Mouse (Mus musculus) MEL (cell line): ENCODE results near the gene Card9. TPM values are rescaled to one million over a fixed set of nuclear protein-coding genes. Genes with fewer than 3 reads are reported as not detected.

Source experiments
- DNase-seq: peaks from one replicate; pipeline ENCODE4 v3.0.0; 2011; ENCODE audit warnings: low read depth, low spot score
- H3K27ac ChIP-seq: 2 replicates; pipeline ENCODE4 v1.5.1; 2012; ENCODE audit warnings: low read depth, mild to moderate bottlenecking, control low read depth, low read length, moderate library complexity; ENCODE audit not compliant: control insufficient read depth
- H3K27me3 ChIP-seq, 2 experiments: fragments of 150-350 bp in 1 of 2; sonication (generic) in 1 of 2; 2 replicates each; pipeline ENCODE4 v1.6.1; 2012; ENCODE audit warnings: low read length in 2 of 2, mild to moderate bottlenecking in 2 of 2, improper control_type of control experiment in 1 of 2, moderate library complexity in 1 of 2; ENCODE audit not compliant: insufficient read depth in 2 of 2, control insufficient read depth in 1 of 2
- H3K36me3 ChIP-seq, 2 experiments: 2 replicates each; pipeline ENCODE4 v1.6.1; 2012 to 2014; ENCODE audit warnings: low read length in 2 of 2, improper control_type of control experiment in 1 of 2, inconsistent platforms in 1 of 2, mild to moderate bottlenecking in 1 of 2; ENCODE audit not compliant: insufficient read depth in 2 of 2, control insufficient read depth in 1 of 2
- H3K4me1 ChIP-seq, 2 experiments: fragments of 150-350 bp in 1 of 2; sonication (generic) in 1 of 2; 2 replicates each; pipeline ENCODE4 v1.6.1; 2012; ENCODE audit warnings: low read length in 2 of 2, improper control_type of control experiment in 1 of 2, mild to moderate bottlenecking in 1 of 2; ENCODE audit not compliant: insufficient read depth in 2 of 2, control insufficient read depth in 1 of 2
- H3K4me3 ChIP-seq, 2 experiments: fragments of 150-350 bp in 1 of 2; sonication (generic) in 1 of 2; 2 replicates each; pipeline ENCODE4 v1.5.1; 2012; ENCODE audit warnings: low read depth in 2 of 2, low read length in 2 of 2, mild to moderate bottlenecking in 2 of 2, moderate library complexity in 2 of 2, control low read depth in 1 of 2, improper control_type of control experiment in 1 of 2; ENCODE audit not compliant: control insufficient read depth in 1 of 2, insufficient read depth in 1 of 2
- H3K79me2 ChIP-seq: 2 replicates; pipeline ENCODE4 v1.6.1; 2012; ENCODE audit warnings: mild to moderate bottlenecking, low read length, moderate library complexity; ENCODE audit not compliant: control insufficient read depth, poor library complexity, insufficient read depth
- H3K9ac ChIP-seq: 2 replicates; pipeline ENCODE4 v1.6.1; 2012; ENCODE audit warnings: low read depth, mild to moderate bottlenecking, control low read depth, low read length, moderate library complexity; ENCODE audit not compliant: control insufficient read depth, poor library complexity, severe bottlenecking
- H3K9me3 ChIP-seq: fragments of 150-350 bp; sonication (generic); replicated peaks from 2 replicates; pipeline ENCODE4 v1.6.1; 2012; ENCODE audit warnings: mild to moderate bottlenecking, low read length, improper control_type of control experiment, moderate library complexity; ENCODE audit not compliant: insufficient read depth
- BHLHE40 ChIP-seq: IDR thresholded peaks from 2 replicates; pipeline ENCODE4 v1.6.1; 2012; ENCODE audit warnings: low read depth, mild to moderate bottlenecking, inconsistent platforms, low read length, improper control_type of control experiment, borderline replicate concordance
- CTCF ChIP-seq, 3 experiments: IDR thresholded peaks in 2 of 3; conservative IDR thresholded peaks in 1 of 3; 2 replicates each; pipeline ENCODE4 v1.5.1; 2011 to 2012; ENCODE audit warnings: low read length in 3 of 3, low read depth in 2 of 3, mild to moderate bottlenecking in 2 of 3, improper control_type of control experiment in 1 of 3, inconsistent platforms in 1 of 3, mixed read lengths in 1 of 3, moderate library complexity in 1 of 3; ENCODE audit not compliant: control insufficient read depth in 1 of 3, insufficient read depth in 1 of 3, poor library complexity in 1 of 3, severe bottlenecking in 1 of 3
- JUND ChIP-seq: IDR thresholded peaks from 2 replicates; pipeline ENCODE4 v1.6.1; 2011; ENCODE audit warnings: low read depth, mild to moderate bottlenecking, improper control_type of control experiment, low read length
- KAT2A ChIP-seq: conservative IDR thresholded peaks from 2 replicates; pipeline ENCODE4 v1.6.1; 2012; ENCODE audit warnings: low read depth, low read length, improper control_type of control experiment, inconsistent platforms
- MAX ChIP-seq: IDR thresholded peaks from 2 replicates; pipeline ENCODE4 v1.6.1; 2011; ENCODE audit warnings: low read length, improper control_type of control experiment
- MAZ ChIP-seq: IDR thresholded peaks from 2 replicates; pipeline ENCODE4 v1.6.1; 2012; ENCODE audit warnings: low read depth, mild to moderate bottlenecking, inconsistent platforms, low read length, improper control_type of control experiment
- NELFE ChIP-seq: IDR thresholded peaks from 2 replicates; pipeline ENCODE4 v1.6.1; 2011; ENCODE audit warnings: low read depth, low read length, improper control_type of control experiment
- POLR2A ChIP-seq, 2 experiments: IDR thresholded peaks; 2 replicates each; pipeline ENCODE4 v1.6.1; 2011 to 2012; ENCODE audit warnings: low read length in 2 of 2, mild to moderate bottlenecking in 2 of 2, control low read depth in 1 of 2, improper control_type of control experiment in 1 of 2, low read depth in 1 of 2, moderate library complexity in 1 of 2; ENCODE audit not compliant: control insufficient read depth in 1 of 2, insufficient read depth in 1 of 2, poor library complexity in 1 of 2
- POLR2AphosphoS2 ChIP-seq: IDR thresholded peaks from 2 replicates; pipeline ENCODE4 v1.6.1; 2011; ENCODE audit warnings: low read length, improper control_type of control experiment
- POLR2AphosphoS5 ChIP-seq: IDR thresholded peaks from 2 replicates; pipeline ENCODE4 v1.6.1; 2012; ENCODE audit warnings: low read depth, borderline replicate concordance, mild to moderate bottlenecking, inconsistent platforms, low read length, moderate library complexity, mixed read lengths
- RAD21 ChIP-seq: IDR thresholded peaks from 2 replicates; pipeline ENCODE4 v1.6.1; 2011; ENCODE audit warnings: mild to moderate bottlenecking, low read depth, low read length, improper control_type of control experiment
- SIN3A ChIP-seq: IDR thresholded peaks from 2 replicates; pipeline ENCODE4 v1.6.1; 2012; ENCODE audit warnings: low read length, improper control_type of control experiment, inconsistent platforms
- TAL1 ChIP-seq: IDR thresholded peaks from 2 replicates; pipeline ENCODE4 v1.6.1; 2012; ENCODE audit warnings: mild to moderate bottlenecking, inconsistent platforms, low read length, moderate library complexity, mixed read lengths
- TBP ChIP-seq: IDR thresholded peaks from 2 replicates; pipeline ENCODE4 v1.8.0; 2011; ENCODE audit warnings: low read depth, low read length, improper control_type of control experiment
- UBTF ChIP-seq: IDR thresholded peaks from 2 replicates; pipeline ENCODE4 v1.6.1; 2012; ENCODE audit warnings: low read depth, mild to moderate bottlenecking, inconsistent platforms, low read length, improper control_type of control experiment, moderate library complexity, borderline replicate concordance; ENCODE audit not compliant: insufficient read depth
- USF1 ChIP-seq: IDR thresholded peaks from 2 replicates; pipeline ENCODE4 v1.6.1; 2014; ENCODE audit warnings: low read depth, mild to moderate bottlenecking, inconsistent platforms, low read length, improper control_type of control experiment, moderate library complexity
- ZMIZ1 ChIP-seq: IDR thresholded peaks from 2 replicates; pipeline ENCODE4 v1.6.1; 2012; ENCODE audit warnings: low read depth, mild to moderate bottlenecking, inconsistent platforms, low read length, improper control_type of control experiment, moderate library complexity
- ZNF384 ChIP-seq: IDR thresholded peaks from 2 replicates; pipeline ENCODE4 v1.6.1; 2012; ENCODE audit warnings: low read depth, mild to moderate bottlenecking, inconsistent platforms, low read length, improper control_type of control experiment
- polyA plus RNA-seq, 2 experiments: library from polyadenylated mRNA; stranded (reverse) in 1 of 2; unstranded in 1 of 2; fragments of >175 nt in 1 of 2; fragments of >200 nt in 1 of 2; gene quantifications; 2 replicates each; pipeline versions ENCODE4 v1.2.1 to v1.2.4; 2012; ENCODE audit warnings: low replicate concordance in 2 of 2, low read depth in 1 of 2; ENCODE audit not compliant: insufficient read length in 2 of 2, insufficient read depth in 1 of 2, missing spikeins in 1 of 2
- total RNA-seq: library from RNA; depleted of rRNA; stranded (reverse); fragments of 300-350 nt; gene quantifications from 2 replicates; pipeline ENCODE4 v1.2.3, GENCODE M21; 2012

The Card9 gene
- total and polyA plus RNA-seq, 3 experiments: 0.35 to 0.72 TPM; not detected in 1

- H3K27ac ChIP-seq: no peak overlapping the region
- no peak for DNase-seq
- H3K36me3 ChIP-seq: no peaks in the 10 kb centered on the region
- TF ChIP-seq POLR2A (IDR thresholded peaks at IDR 0.05; ENCODE audit: control insufficient read depth in 1 of 2, insufficient read depth in 1 of 2, low read depth in 1 of 2, low read length in 2 of 2, poor library complexity in 1 of 2): no peak
- no peak for TF ChIP-seq POLR2AphosphoS5
- H3K4me3 ChIP-seq: no peak overlapping the region
- H3K9ac ChIP-seq: no peak overlapping the region
- H3K9me3 ChIP-seq: no peaks in the 10 kb centered on the region
- peaks cover 0 to 2% of the 10 kb centered on the region in 2 experiments; a peak in 2 of 4 replicates for H3K27me3 ChIP-seq
- no peaks in the 10 kb centered on the region; a peak in 1 of 4 replicates for H3K4me1 ChIP-seq
- no peaks in the 10 kb centered on the region for H3K79me2 ChIP-seq
Measured at GRCm38 (mm10) chr2:26319109-26319508, 41.6 kb downstream of the Card9 start.

- no peak for DNase-seq
- H3K27me3 ChIP-seq: peaks cover 0 to 2% of the 10 kb centered on the region in 2 experiments; a peak in 2 of 4 replicates
- H3K4me3 ChIP-seq: no peak overlapping the region
- H3K79me2 ChIP-seq: no peaks in the 10 kb centered on the region
- no peaks in the 10 kb centered on the region for H3K9me3 ChIP-seq
- no peaks in the 10 kb centered on the region; a peak in 1 of 4 replicates for H3K4me1 ChIP-seq
- H3K36me3 ChIP-seq: no peaks in the 10 kb centered on the region
- H3K27ac ChIP-seq: no peak overlapping the region
- H3K9ac ChIP-seq: no peak overlapping the region
- no peak for TF ChIP-seq ZMIZ1
- TF ChIP-seq MAZ: no peak
- no peak for TF ChIP-seq ZNF384
- no peak for TF ChIP-seq TAL1
- no peak for TF ChIP-seq CTCF (IDR thresholded peaks at IDR 0.05 in 2 of 3, conservative IDR thresholded peaks at IDR 0.05 in 1 of 3; ENCODE audit: control insufficient read depth in 1 of 3, insufficient read depth in 1 of 3, low read depth in 2 of 3, low read length in 3 of 3, poor library complexity in 1 of 3, severe bottlenecking in 1 of 3)
- no peak for TF ChIP-seq USF1
- no peak for TF ChIP-seq UBTF
- TF ChIP-seq POLR2AphosphoS2: no peak
- TF ChIP-seq NELFE: no peak
- no peak for TF ChIP-seq SIN3A
- no peak for TF ChIP-seq JUND
- no peak for TF ChIP-seq RAD21
- no peak for TF ChIP-seq MAX
- TF ChIP-seq BHLHE40: no peak
- no peak for TF ChIP-seq KAT2A
- no peak for TF ChIP-seq POLR2AphosphoS5
- no peak for TF ChIP-seq TBP
Measured at GRCm38 (mm10) chr2:26317991-26318672, 42.6 kb downstream of the Card9 start.
